Mouse (Mus musculus): ENCODE data around the gene Gpr135. TPM values are rescaled to one million over a fixed set of nuclear protein-coding genes. Genes with fewer than 3 reads are reported as not detected.

Gene Gpr135
- 10 to 100 TPM; 13.7 to 16.2 (median 14.6) TPM for total RNA-seq (2022)

DNA sequence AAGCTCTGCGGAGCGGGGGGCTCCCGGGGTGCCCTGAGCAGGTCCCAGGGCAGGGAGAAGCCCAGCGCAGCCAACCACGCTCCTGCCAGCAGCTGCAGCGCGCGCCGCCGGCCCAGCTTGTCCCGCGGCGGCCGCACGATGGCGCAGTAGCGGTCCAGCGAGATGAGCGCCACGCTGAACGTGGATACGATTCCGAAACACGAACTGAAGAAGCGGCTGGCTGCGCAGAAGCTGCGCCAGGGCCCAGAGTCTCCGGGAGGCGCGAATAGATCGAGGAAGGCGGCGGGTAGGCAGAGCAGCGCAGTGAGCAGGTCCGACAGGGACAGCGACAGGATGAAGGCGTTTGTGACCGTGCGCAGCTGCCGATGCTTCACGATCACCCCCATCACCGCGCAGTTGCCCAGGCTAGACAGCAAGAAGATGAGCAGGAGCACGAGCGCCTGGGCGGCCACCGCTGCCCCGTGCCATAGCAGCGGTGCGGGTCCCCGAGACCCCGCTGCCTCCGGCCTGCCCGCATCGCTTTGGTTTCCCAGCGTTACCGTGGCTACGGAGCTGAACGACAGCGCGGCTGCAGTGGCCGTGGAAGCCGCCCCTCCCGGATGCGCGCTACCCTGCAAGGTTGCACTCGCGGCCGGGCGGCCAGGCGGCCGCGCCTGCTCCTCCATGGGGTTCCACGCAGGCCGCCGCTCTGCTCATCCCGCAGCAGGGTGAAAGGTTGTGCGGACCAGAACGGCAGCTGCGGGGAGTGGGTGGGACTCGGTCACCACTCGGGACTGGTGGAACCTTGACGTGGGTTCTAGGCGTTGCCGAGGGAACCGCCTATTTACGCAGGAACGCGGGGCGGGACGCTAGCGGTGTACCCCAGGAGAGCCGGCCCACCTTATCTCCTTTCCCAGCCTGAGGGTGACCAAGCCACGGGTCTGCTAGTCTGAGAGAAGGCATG is at the start of gene Gpr135:
Gene Gpr135 (minus strand): TSS at position 799 of the 943 bp plus-strand sequence.
- peak; percentile 81 to 82 for DNase-seq (ENCODE audit: low spot score in 2 of 2)

GRCm38 (mm10) chr12:72115686-72116345 is 44.9 kb upstream of the Gpr135 start:
- DNase-seq (ENCODE audit: low spot score in 2 of 2), result no peak

DNA sequence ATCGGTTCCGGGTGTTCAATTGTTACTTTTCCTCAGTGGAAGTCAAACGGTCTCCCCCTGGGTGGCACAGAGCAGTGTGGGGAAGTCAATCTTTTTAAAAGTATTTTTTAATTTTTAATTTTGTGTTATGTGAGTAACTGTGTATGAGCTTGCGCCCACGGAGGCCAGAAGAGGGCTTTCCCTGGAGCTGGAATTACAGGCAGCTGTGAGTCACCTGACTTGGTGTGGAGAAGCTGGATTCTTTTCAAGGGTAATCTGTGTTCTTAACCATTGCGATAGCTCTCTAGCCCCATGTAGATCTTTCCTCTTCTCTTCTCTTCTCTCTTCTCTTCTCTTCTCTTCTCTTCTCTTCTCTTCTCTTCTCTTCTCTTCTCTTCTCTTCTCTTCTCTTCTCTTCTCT is 44.2 kb upstream of the Gpr135 start:
- no peak for DNase-seq (ENCODE audit: low spot score in 2 of 2)

- DNase-seq (ENCODE audit: low spot score in 2 of 2), result peak; percentile 38 to 42
These were observed 33.8 kb upstream of the Gpr135 start for GRCm38 (mm10) chr12:72104525-72105281.

GRCm38 (mm10) chr12:72104027-72104426 is 33.1 kb upstream of the Gpr135 start:
- DNase-seq (ENCODE audit: low spot score in 2 of 2), result no peak

DNA sequence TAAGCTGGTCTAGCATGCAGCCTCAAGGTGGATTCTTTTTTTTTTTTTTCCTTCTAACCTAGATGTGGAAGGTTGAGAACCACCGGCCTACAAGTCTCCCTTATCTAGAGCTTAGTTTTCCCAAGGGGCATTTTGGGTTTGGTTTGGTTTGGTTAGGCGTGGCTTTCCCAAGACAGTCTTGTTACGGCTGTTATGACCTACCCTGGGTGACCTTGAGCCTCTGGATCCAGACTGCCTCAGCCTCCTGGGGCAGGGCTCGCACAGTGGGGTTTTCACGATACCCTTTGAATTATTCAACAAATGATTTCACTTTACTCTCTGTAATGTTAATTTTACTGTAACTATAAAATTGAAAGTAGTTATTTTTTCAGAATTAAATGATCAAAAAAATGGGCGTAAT is 31.9 kb upstream of the Gpr135 start:
- no peak for DNase-seq (ENCODE audit: low spot score in 2 of 2)

- DNase-seq (ENCODE audit: low spot score in 2 of 2), result no peak
These were observed 26.0 kb upstream of the Gpr135 start for GRCm38 (mm10) chr12:72096966-72097365.

DNA sequence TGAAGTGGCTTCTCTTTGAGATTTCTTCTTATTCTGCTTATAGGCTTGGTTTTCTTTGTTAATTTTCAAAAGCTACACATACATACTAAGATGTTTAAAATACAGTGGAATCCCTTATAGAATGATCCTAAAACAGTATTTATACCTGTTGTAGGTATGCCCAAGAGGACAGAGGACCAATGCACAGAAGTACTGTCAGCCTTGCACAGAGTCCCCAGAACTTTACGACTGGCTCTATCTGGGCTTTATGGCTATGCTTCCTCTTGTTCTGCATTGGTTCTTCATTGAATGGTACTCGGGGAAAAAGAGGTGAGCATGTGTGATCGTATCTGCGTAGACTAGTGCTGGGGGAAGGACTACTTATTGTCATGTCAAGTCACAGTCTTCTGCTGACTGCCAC is 18.9 kb upstream of the Gpr135 start:
- no peak for DNase-seq (ENCODE audit: low spot score in 2 of 2)

- no peak for DNase-seq (ENCODE audit: low spot score in 2 of 2)
These were observed 15.4 kb upstream of the Gpr135 start for GRCm38 (mm10) chr12:72086166-72086825.

DNA sequence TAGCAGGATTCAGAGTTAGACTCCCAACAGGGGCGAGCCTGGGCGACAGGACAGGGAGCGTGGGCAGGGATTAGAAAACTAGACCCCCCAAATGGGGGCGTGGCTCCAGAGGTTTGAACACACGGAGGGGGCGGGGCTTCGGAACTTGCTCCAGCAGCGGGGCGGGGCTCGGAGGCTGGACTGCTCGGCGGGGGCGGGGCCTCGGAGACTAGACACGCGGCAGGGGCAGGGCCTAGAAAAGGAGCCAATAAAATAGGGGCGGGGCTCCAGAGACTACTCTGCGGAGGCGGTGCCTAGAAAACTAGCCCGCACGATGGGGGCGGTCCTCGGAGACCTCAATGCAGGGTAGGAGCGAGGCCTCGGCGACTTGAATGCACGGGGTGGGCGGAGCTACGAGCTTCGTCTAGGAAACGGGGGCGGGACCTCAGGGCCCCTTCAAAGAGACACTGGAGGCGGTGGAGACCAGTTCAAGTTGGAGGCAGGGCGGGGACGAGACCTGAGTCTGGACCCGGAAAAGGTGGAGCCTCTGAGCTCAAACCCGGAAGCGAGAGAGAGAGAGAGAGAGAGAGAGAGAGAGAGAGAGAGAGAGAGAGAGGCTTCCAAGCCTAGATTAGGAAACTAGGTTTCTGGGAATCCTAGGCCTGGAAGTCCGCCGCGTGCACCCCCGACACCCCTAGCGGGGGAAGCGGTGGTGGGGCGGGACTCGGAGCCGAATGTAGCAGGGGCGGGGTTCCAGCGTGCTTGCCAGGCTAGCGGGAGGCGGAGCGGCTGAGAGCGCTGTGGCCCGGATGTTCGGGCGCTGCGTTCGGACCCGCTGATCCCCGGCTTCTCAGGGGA is 14.6 kb upstream of the Gpr135 start, which contains the start of the genes L3hypdh and Jkamp:
Gene L3hypdh (minus strand): TSS at position 111 of the 837 bp plus-strand sequence.
Gene Jkamp (plus strand): TSS at position 261 of the 837 bp plus-strand sequence.
- DNase-seq (ENCODE audit: low spot score in 2 of 2), result peak; percentile 88 to 99

GRCm38 (mm10) chr12:72085024-72085328 is 14.1 kb upstream of the Gpr135 start:
- DNase-seq (ENCODE audit: low spot score in 2 of 2), result no peak

- no peak for DNase-seq (ENCODE audit: low spot score in 2 of 2)
These were observed 13.5 kb upstream of the Gpr135 start for GRCm38 (mm10) chr12:72084261-72085023.

GRCm38 (mm10) chr12:72083265-72083664 is 12.3 kb upstream of the Gpr135 start:
- no peak for DNase-seq (ENCODE audit: low spot score in 2 of 2)

GRCm38 (mm10) chr12:72082370-72082769 is 11.4 kb upstream of the Gpr135 start:
- no peak for DNase-seq (ENCODE audit: low spot score in 2 of 2)

DNA sequence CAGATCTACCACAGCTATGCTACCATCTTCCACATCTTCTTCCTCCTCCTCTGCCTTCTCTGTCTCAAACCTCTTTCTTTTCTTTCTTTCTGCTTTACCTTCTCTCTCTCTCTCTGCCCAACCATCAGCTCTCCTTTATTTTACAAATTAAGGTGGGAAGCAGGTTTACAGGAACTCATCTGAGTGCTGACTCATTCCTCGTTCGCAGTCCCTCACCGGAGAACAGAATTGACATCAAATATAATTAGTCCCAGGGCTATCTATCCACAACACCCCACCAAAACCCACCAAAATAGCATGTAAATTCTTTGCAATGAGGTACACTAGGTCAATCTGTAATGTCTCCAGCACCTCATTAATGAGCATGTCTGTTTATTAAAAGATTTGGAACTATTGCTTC is 11.0 kb upstream of the Gpr135 start:
- DNase-seq (ENCODE audit: low spot score in 2 of 2), result no peak

GRCm38 (mm10) chr12:72078248-72078647 is 7.3 kb upstream of the Gpr135 start:
- DNase-seq (ENCODE audit: low spot score in 2 of 2), result no peak

DNA sequence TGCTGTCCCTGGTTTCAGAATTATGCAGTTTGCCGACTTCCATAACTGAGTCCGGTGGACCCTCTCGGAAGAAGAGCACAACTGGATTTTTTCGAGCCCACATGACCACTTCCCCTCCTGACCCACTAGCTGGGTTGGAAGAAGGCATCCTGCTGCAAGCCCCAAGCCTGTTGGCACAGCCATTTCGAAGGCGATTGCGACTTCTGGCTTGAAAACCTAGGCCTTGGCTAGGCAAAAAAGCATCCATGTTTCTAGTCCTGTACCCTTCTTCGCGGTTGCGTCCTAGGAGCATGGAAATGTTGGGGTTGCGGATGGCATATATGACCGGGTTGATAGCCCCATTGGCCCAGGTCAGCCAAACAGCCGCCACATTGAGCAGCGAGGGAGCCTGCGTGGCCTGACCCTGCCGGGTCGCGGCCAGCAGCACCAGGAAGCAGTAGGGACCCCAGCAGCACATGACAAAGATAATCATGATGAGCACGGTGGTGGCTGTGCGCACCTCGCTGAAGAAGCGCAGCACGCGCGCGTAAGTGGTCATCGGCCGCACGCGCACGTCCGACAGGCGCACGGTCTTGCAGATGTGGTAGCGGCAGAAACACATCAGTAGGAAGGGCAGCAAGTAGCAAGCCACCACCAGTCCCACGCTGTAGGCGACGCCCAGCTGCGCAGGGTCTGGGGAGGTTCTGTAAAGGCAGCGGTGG is 1.1 kb downstream of the Gpr135 start:
- DNase-seq (ENCODE audit: low spot score in 2 of 2), result no peak

DNA sequence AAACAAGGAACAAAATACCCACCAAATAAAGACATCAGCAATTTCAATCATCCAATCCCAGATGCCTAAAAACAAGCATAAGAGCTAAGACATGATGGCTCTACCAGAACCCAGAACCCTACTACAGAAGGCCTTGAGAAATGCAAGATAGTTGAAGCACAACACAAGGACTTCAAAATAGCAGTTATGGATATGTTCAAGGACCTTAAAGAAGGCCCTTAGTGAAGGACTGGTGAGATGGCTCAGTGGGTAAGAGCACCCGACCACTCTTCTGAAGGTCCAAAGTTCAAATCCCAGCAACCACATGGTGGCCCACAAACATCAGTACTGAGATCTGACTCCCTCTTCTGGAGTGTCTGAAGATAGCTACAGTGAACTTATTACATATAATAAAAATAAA is 13.1 kb downstream of the Gpr135 start:
- DNase-seq (ENCODE audit: low spot score in 2 of 2), result no peak

- no peak for DNase-seq (ENCODE audit: low spot score in 2 of 2)
These were observed 17.1 kb downstream of the Gpr135 start for GRCm38 (mm10) chr12:72053851-72054250.
